Mouse (Mus musculus) adipocyte (in vitro differentiated cells): ENCODE measurements around the gene Zfp184.

ENCODE experiments used
- DNase-seq: peaks from one replicate; pipeline ENCODE4 v3.0.0-alpha.2; 2016; ENCODE audit warnings: low spot score

Gene Zfp184

GRCm38 (mm10) chr13:21923417-21923816 lies 21.5 kb upstream of the Zfp184 start:
- DNase-seq = no peak

GRCm38 (mm10) chr13:21924734-21925335 lies 20.1 kb upstream of the Zfp184 start:
- no peak for DNase-seq

- no peak for DNase-seq
These were observed 13.9 kb upstream of the Zfp184 start for GRCm38 (mm10) chr13:21930981-21931380.

- no peak for DNase-seq
These were observed 13.2 kb upstream of the Zfp184 start for GRCm38 (mm10) chr13:21931740-21932139.

GRCm38 (mm10) chr13:21933626-21934548 lies 11.0 kb upstream of the Zfp184 start:
- peak; percentile 33 for DNase-seq

GRCm38 (mm10) chr13:21934982-21935791 lies 9.7 kb upstream of the Zfp184 start:
- DNase-seq = peak; percentile 57

GRCm38 (mm10) chr13:21935833-21936232 lies 9.1 kb upstream of the Zfp184 start:
- DNase-seq = no peak

- DNase-seq = no peak
These were observed 7.9 kb upstream of the Zfp184 start for GRCm38 (mm10) chr13:21936968-21937367.

- DNase-seq = peak; percentile 93
These were observed 4.7 kb upstream of the Zfp184 start for GRCm38 (mm10) chr13:21940213-21940612.

GRCm38 (mm10) chr13:21940811-21941321 lies 4.0 kb upstream of the Zfp184 start:
- peak; percentile 77 for DNase-seq

GRCm38 (mm10) chr13:21943644-21944043 lies 1.2 kb upstream of the Zfp184 start:
- no peak for DNase-seq

- no peak for DNase-seq
These were observed 335 bp upstream of the Zfp184 start for GRCm38 (mm10) chr13:21944592-21944925.

GRCm38 (mm10) chr13:21969269-21969668 lies 24.4 kb downstream of the Zfp184 start:
- DNase-seq = no peak

- DNase-seq = no peak
These were observed 24.9 kb downstream of the Zfp184 start for GRCm38 (mm10) chr13:21969816-21970215.

- no peak for DNase-seq
These were observed 26.7 kb downstream of the Zfp184 start for GRCm38 (mm10) chr13:21971641-21972040.

- peak; percentile 92 for DNase-seq
These were observed 29.4 kb downstream of the Zfp184 start for GRCm38 (mm10) chr13:21974221-21974725.

GRCm38 (mm10) chr13:21974726-21975473 lies 30.0 kb downstream of the Zfp184 start:
- peak; percentile 88 for DNase-seq

GRCm38 (mm10) chr13:21980981-21981802 lies 36.3 kb downstream of the Zfp184 start, which contains the start of gene Pom121l2:
Gene Pom121l2 (plus strand): TSS chr13:21981194.
- no peak for DNase-seq

- no peak for DNase-seq
These were observed 36.9 kb downstream of the Zfp184 start for GRCm38 (mm10) chr13:21981803-21982193.

GRCm38 (mm10) chr13:21984486-21984885 lies 39.6 kb downstream of the Zfp184 start:
- DNase-seq = no peak
